13 mouse cellular contexts compared by ENCODE assay signal in genomic region chr7:129810141-129810540, GRCm38 (mm10).
DNase-seq lines count a peak whose midpoint lies in the region; ATAC-seq and TF ChIP-seq lines count a peak whose summit lies in the region.
"Had no signal": no experiment of that assay in that cellular context is flagged by ENCODE, and none has a peak within 500 bp of the region (broad histone marks: within the 10 kb centered on the region; RNA-seq: fewer than 3 reads in every experiment).

No protein-coding gene starts in this region.

- no peaks in the 10 kb centered on the region for H3K9me3 ChIP-seq in embryonic facial prominence, embryonic 12.5 days
- H3K9me3 ChIP-seq in embryonic facial prominence, embryonic 10.5 days, result no peaks in the 10 kb centered on the region
- no peaks in the 10 kb centered on the region for H3K9me3 ChIP-seq in intestine, embryonic 16.5 days (ENCODE audit: control insufficient read depth, low read length)
- no peaks in the 10 kb centered on the region for H3K9me3 ChIP-seq in intestine, embryonic 15.5 days
- H3K9me3 ChIP-seq: neural tube, embryonic 12.5 days had no signal

- ATAC-seq in embryonic facial prominence, embryonic 12.5 days (ENCODE audit: insufficient number of reproducible peaks, insufficient read depth, low FRiP score, low TSS enrichment), result no peak
- ATAC-seq in intestine, embryonic 16.5 days, result no peak
- ATAC-seq in intestine, embryonic 15.5 days, result no peak

- H3K4me3 ChIP-seq in embryonic facial prominence, embryonic 12.5 days, result no peak overlapping the region
- H3K4me3 ChIP-seq in embryonic facial prominence, embryonic 10.5 days, result no peak overlapping the region
- H3K4me3 ChIP-seq in intestine, embryonic 16.5 days (ENCODE audit: low read length), result no peak overlapping the region
- no peak overlapping the region for H3K4me3 ChIP-seq in intestine, embryonic 15.5 days (replicated peaks)
- H3K4me3 ChIP-seq: neural tube, embryonic 12.5 days had no signal

- TF ChIP-seq POLR2A in brain, embryonic 14.5 days (IDR thresholded peaks at IDR 0.05; ENCODE audit: borderline replicate concordance, extremely low read depth, insufficient read depth, insufficient read length, poor library complexity, severe bottlenecking), result no peak

- H3K27me3 ChIP-seq in embryonic facial prominence, embryonic 12.5 days, result no peaks in the 10 kb centered on the region
- no peaks in the 10 kb centered on the region for H3K27me3 ChIP-seq in embryonic facial prominence, embryonic 10.5 days (replicated peaks; ENCODE audit: low read depth, poor library complexity, severe bottlenecking)
- H3K27me3 ChIP-seq in intestine, embryonic 16.5 days (replicated peaks; ENCODE audit: control insufficient read depth, insufficient read depth, low read length), result no peaks in the 10 kb centered on the region
- H3K27me3 ChIP-seq in intestine, embryonic 15.5 days (replicated peaks), result no peaks in the 10 kb centered on the region
- H3K27me3 ChIP-seq: neural tube, embryonic 12.5 days had no signal

- DNase-seq in embryonic facial prominence, embryonic 10.5 days (ENCODE audit: low spot score), result no peak
- DNase-seq in brain, embryonic 14.5 days (ENCODE audit: low read depth), result peak; percentile 47
- DNase-seq in lung, postnatal 10 days, result peak; percentile 36
- no peak for DNase-seq in frontal cortex, postnatal 10 days (ENCODE audit: low spot score in 2 of 2)
- no peak for DNase-seq in left cerebral cortex, postnatal 4 days
- DNase-seq: kidney, adult 11 months had no signal

- no peak overlapping the region for H3K4me2 ChIP-seq in embryonic facial prominence, embryonic 12.5 days (replicated peaks)
- H3K4me2 ChIP-seq in intestine, embryonic 16.5 days (ENCODE audit: low read depth, low read length), result no peak overlapping the region
- no peak overlapping the region for H3K4me2 ChIP-seq in intestine, embryonic 15.5 days (replicated peaks)
- H3K4me2 ChIP-seq: liver, embryonic 11.5 days; midbrain, embryonic 11.5 days; neural tube, embryonic 12.5 days had no signal

- H3K36me3 ChIP-seq in embryonic facial prominence, embryonic 12.5 days, result no peaks in the 10 kb centered on the region
- H3K36me3 ChIP-seq in embryonic facial prominence, embryonic 10.5 days (replicated peaks), result no peaks in the 10 kb centered on the region
- no peaks in the 10 kb centered on the region for H3K36me3 ChIP-seq in intestine, embryonic 16.5 days (ENCODE audit: control insufficient read depth, insufficient read depth, low read length)
- H3K36me3 ChIP-seq in intestine, embryonic 15.5 days, result no peaks in the 10 kb centered on the region
- H3K36me3 ChIP-seq: G1E; neural tube, embryonic 12.5 days had no signal

- intact Hi-C loops in left cerebral cortex, postnatal 4 days (cut with DNase I), result no loop called here

- H3K4me1 ChIP-seq in embryonic facial prominence, embryonic 12.5 days, result peaks cover 1% of the 10 kb centered on the region; the same call in 1 of the 2 replicates
- 0 out of 2 replicates have a peak, but pooled peaks cover 3% of the 10 kb centered on the region for H3K4me1 ChIP-seq in embryonic facial prominence, embryonic 10.5 days
- peaks cover 6% of the 10 kb centered on the region; the same call in 1 of the 2 replicates for H3K4me1 ChIP-seq in intestine, embryonic 16.5 days (ENCODE audit: control insufficient read depth, insufficient read depth, low read length)
- 0 out of 2 replicates have a peak, but pooled peaks cover 3% of the 10 kb centered on the region for H3K4me1 ChIP-seq in intestine, embryonic 15.5 days (replicated peaks)
- H3K4me1 ChIP-seq: neural tube, embryonic 12.5 days had no signal

- H3K27ac ChIP-seq in embryonic facial prominence, embryonic 12.5 days, result peak overlapping the region; percentile 33
- H3K27ac ChIP-seq in embryonic facial prominence, embryonic 10.5 days (replicated peaks), result no peak overlapping the region
- H3K27ac ChIP-seq in intestine, embryonic 16.5 days (ENCODE audit: low read length), result 0 out of 2 replicates have a peak overlapping the region, but pooled peaks have one; percentile 7
- H3K27ac ChIP-seq in intestine, embryonic 15.5 days, result no peak overlapping the region
- H3K27ac ChIP-seq: neural tube, embryonic 12.5 days had no signal

- H3K9ac ChIP-seq in embryonic facial prominence, embryonic 12.5 days, result no peak overlapping the region
- H3K9ac ChIP-seq in intestine, embryonic 16.5 days (ENCODE audit: low read depth, low read length), result no peak overlapping the region
- no peak overlapping the region for H3K9ac ChIP-seq in intestine, embryonic 15.5 days
- H3K9ac ChIP-seq: neural tube, embryonic 12.5 days had no signal

- 45% methylated on average over 9 of the region's 9 CpGs for WGBS in embryonic facial prominence, embryonic 12.5 days
- 62% methylated on average over 9 of the region's 9 CpGs for WGBS in embryonic facial prominence, embryonic 10.5 days
- WGBS in intestine, embryonic 16.5 days, result 38% methylated on average over 9 of the region's 9 CpGs
- 39% methylated on average over 9 of the region's 9 CpGs for WGBS in intestine, embryonic 15.5 days

- TF ChIP-seq CTCF in brain, embryonic 14.5 days (IDR thresholded peaks at IDR 0.05; ENCODE audit: borderline replicate concordance, extremely low read depth, insufficient read depth, insufficient read length), result no peak

Comparison
In these comparisons a context has a peak if more than half of its experiments do, and no peak if none do; other contexts are left out.
1. H3K27ac ChIP-seq: peak in embryonic facial prominence, embryonic 12.5 days (single experiment) and intestine, embryonic 16.5 days (single experiment); none in embryonic facial prominence, embryonic 10.5 days (single experiment) and intestine, embryonic 15.5 days (single experiment).
2. DNase-seq: peak in brain, embryonic 14.5 days (single experiment) and lung, postnatal 10 days (single experiment); none in embryonic facial prominence, embryonic 10.5 days (single experiment), frontal cortex, postnatal 10 days (0 of 2) and left cerebral cortex, postnatal 4 days (single experiment).